Mouse (Mus musculus) E14TG2a.4 (cell line): ENCODE measurements around the gene Med14.

ENCODE experiments used
- H3K27me3 ChIP-seq: 2 replicates; pipeline ENCODE4 v1.6.1; 2014; ENCODE audit warnings: low read length, control low read depth; ENCODE audit not compliant: insufficient read depth
- H3K36me3 ChIP-seq: 2 replicates; pipeline ENCODE4 v1.6.1; 2014; ENCODE audit warnings: low read length, control low read depth; ENCODE audit not compliant: insufficient read depth
- H3K4me1 ChIP-seq: replicated peaks from 2 replicates; pipeline ENCODE4 v1.6.1; 2014; ENCODE audit warnings: low read depth, low read length, control low read depth
- H3K4me3 ChIP-seq: replicated peaks from 2 replicates; pipeline ENCODE4 v1.5.1; 2014; ENCODE audit warnings: mild to moderate bottlenecking, low read length
- H3K9me3 ChIP-seq: 2 replicates; pipeline ENCODE4 v1.6.1; 2014; ENCODE audit warnings: low read length, control low read depth
- CTCF ChIP-seq: conservative IDR thresholded peaks from 2 replicates; pipeline ENCODE4 v1.5.1; 2014; ENCODE audit warnings: low read length
- NANOG ChIP-seq: IDR thresholded peaks from 2 replicates; pipeline ENCODE4 v1.6.1; 2014; ENCODE audit warnings: borderline replicate concordance, low read length, mixed read lengths
- POU5F1 ChIP-seq: IDR thresholded peaks from 2 replicates; pipeline ENCODE4 v1.6.1; 2014; ENCODE audit warnings: low read length, borderline replicate concordance

The Med14 gene

GRCm38 (mm10) chrX:12763127-12763834 lies 1.4 kb upstream of the Med14 start:
- peaks cover 53% of the 10 kb centered on the region for H3K4me1 ChIP-seq
- peak overlapping the region; percentile 82 for H3K4me3 ChIP-seq
- TF ChIP-seq NANOG (no peak), CTCF (no peak), POU5F1 (no peak)
- no peaks in the 10 kb centered on the region for H3K9me3 ChIP-seq
- no peaks in the 10 kb centered on the region for H3K27me3 ChIP-seq
- no peaks in the 10 kb centered on the region for H3K36me3 ChIP-seq

- Histone ChIP-seq H3K4me3 (peak overlapping the region; percentile 82), H3K36me3 (no peaks in the 10 kb centered on the region), H3K4me1 (peaks cover 54% of the 10 kb centered on the region), H3K9me3 (no peaks in the 10 kb centered on the region), H3K27me3 (no peaks in the 10 kb centered on the region)
- TF ChIP-seq POU5F1 (no peak), CTCF (no peak), NANOG (no peak)
Observed at GRCm38 (mm10) chrX:12762334-12763126, 657 bp upstream of the Med14 start.

GRCm38 (mm10) chrX:12761259-12761625 lies 631 bp downstream of the Med14 start:
- Histone ChIP-seq H3K36me3 (no peaks in the 10 kb centered on the region), H3K27me3 (no peaks in the 10 kb centered on the region), H3K4me1 (peaks cover 53% of the 10 kb centered on the region), H3K9me3 (no peaks in the 10 kb centered on the region), H3K4me3 (peak overlapping the region; percentile 82)
- no peak for TF ChIP-seq CTCF
- no peak for TF ChIP-seq POU5F1
- no peak for TF ChIP-seq NANOG

GRCm38 (mm10) chrX:12760501-12760900 lies 1.4 kb downstream of the Med14 start:
- Histone ChIP-seq H3K4me3 (peak overlapping the region; percentile 82), H3K4me1 (peaks cover 51% of the 10 kb centered on the region), H3K36me3 (no peaks in the 10 kb centered on the region), H3K9me3 (no peaks in the 10 kb centered on the region), H3K27me3 (no peaks in the 10 kb centered on the region)
- TF ChIP-seq POU5F1 (no peak), CTCF (no peak), NANOG (no peak)

GRCm38 (mm10) chrX:12759625-12760024 lies 2.2 kb downstream of the Med14 start:
- Histone ChIP-seq H3K9me3 (no peaks in the 10 kb centered on the region), H3K4me3 (no peak overlapping the region), H3K36me3 (no peaks in the 10 kb centered on the region), H3K27me3 (no peaks in the 10 kb centered on the region), H3K4me1 (peaks cover 46% of the 10 kb centered on the region)
- TF ChIP-seq CTCF (no peak), NANOG (no peak), POU5F1 (no peak)

- Histone ChIP-seq H3K4me3 (no peak overlapping the region), H3K27me3 (no peaks in the 10 kb centered on the region), H3K9me3 (no peaks in the 10 kb centered on the region), H3K4me1 (no peaks in the 10 kb centered on the region), H3K36me3 (peaks cover 21% of the 10 kb centered on the region)
- TF ChIP-seq CTCF (no peak), POU5F1 (no peak), NANOG (no peak)
Observed at GRCm38 (mm10) chrX:12747886-12748285, 14.0 kb downstream of the Med14 start.

GRCm38 (mm10) chrX:12746729-12747128 lies 15.1 kb downstream of the Med14 start:
- Histone ChIP-seq H3K9me3 (no peaks in the 10 kb centered on the region), H3K36me3 (peaks cover 23% of the 10 kb centered on the region), H3K27me3 (no peaks in the 10 kb centered on the region), H3K4me3 (no peak overlapping the region), H3K4me1 (no peaks in the 10 kb centered on the region)
- TF ChIP-seq NANOG (no peak), CTCF (no peak), POU5F1 (no peak)

DNA sequence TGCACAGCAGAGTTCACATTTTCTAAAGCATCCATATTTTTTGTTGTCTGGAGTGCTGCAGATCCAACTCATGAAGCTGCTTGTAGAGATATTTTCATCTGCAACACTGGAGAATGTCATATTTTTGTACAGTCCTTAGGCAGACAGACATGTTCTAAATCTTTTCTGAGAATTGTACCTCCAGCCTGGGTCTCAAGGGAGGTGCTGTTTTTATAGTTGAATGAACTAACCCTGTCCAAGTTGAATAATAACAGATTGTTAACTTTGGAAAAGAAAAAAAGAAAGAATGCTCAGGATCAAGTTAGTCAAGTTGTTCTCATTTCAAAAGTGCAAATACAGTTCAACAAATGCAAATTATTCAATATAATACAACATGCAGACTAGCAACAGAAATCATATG lies 21.5 kb downstream of the Med14 start:
- Histone ChIP-seq H3K4me1 (no peaks in the 10 kb centered on the region), H3K27me3 (no peaks in the 10 kb centered on the region), H3K9me3 (no peaks in the 10 kb centered on the region), H3K36me3 (peaks cover 13% of the 10 kb centered on the region; the same call in 1 of the 2 replicates), H3K4me3 (no peak overlapping the region)
- TF ChIP-seq NANOG = no peak
- no peak for TF ChIP-seq POU5F1
- no peak for TF ChIP-seq CTCF

DNA sequence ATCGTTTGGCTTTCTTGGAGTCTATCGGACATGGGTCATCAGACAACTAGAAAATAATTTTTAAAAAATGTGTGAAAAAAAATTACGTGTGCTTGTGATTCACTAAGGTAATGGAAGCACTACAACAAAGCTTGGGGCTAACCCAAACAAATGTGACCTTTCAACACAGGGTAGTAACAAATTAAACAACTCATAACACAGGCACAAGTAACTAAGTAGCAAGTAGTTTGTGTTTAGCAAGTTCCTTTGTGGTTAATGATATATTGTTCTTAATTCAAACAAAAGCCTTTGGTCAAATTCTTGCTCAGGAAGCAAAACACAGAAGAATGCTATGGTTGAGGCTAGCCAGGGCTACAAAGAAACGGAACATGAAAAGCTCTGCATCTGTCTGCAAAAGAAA lies 45.8 kb downstream of the Med14 start:
- no peaks in the 10 kb centered on the region for H3K4me1 ChIP-seq
- no peaks in the 10 kb centered on the region for H3K9me3 ChIP-seq
- no peak overlapping the region for H3K4me3 ChIP-seq
- H3K27me3 ChIP-seq = no peaks in the 10 kb centered on the region
- H3K36me3 ChIP-seq = peaks cover 51% of the 10 kb centered on the region
- TF ChIP-seq NANOG = no peak
- TF ChIP-seq CTCF = no peak
- no peak for TF ChIP-seq POU5F1
